Mouse (Mus musculus) hindbrain, postnatal 0 days (tissue): ENCODE results near the gene Catsper2. TPM values are rescaled to one million over a fixed set of nuclear protein-coding genes. Genes with fewer than 3 reads are reported as not detected.

Source experiments
- ATAC-seq: fragments of 200-750 bp; cut with Nextera tagmentation; 2 replicates; pipeline ENCODE4 v1.8.0; 2017; ENCODE audit warnings: mild to moderate bottlenecking, moderate TSS enrichment, moderate library complexity
- DNase-seq: peaks from one replicate; pipeline ENCODE4 v3.0.0-alpha.2; 2015; ENCODE audit warnings: low spot score
- H3K27ac ChIP-seq: fragments of 300-500 bp; sonication (generic); 2 replicates; pipeline ENCODE4 v1.5.1; 2014; ENCODE audit warnings: mild to moderate bottlenecking
- H3K27me3 ChIP-seq: fragments of 300-500 bp; sonication (generic); 2 replicates; pipeline ENCODE4 v1.6.1; 2014; ENCODE audit warnings: low read length, mixed read lengths; ENCODE audit not compliant: insufficient read depth
- H3K36me3 ChIP-seq: fragments of 300-500 bp; sonication (generic); 2 replicates; pipeline ENCODE4 v1.6.1; 2014; ENCODE audit warnings: low read length, mixed read lengths; ENCODE audit not compliant: insufficient read depth
- H3K4me1 ChIP-seq: fragments of 300-500 bp; sonication (generic); 2 replicates; pipeline ENCODE4 v1.6.1; 2014; ENCODE audit warnings: antibody characterized with exemption, low read length, mixed read lengths; ENCODE audit not compliant: insufficient read depth
- H3K4me2 ChIP-seq: fragments of 300-500 bp; sonication (generic); 2 replicates; pipeline ENCODE4 v1.6.1; 2014; ENCODE audit warnings: low read depth, mild to moderate bottlenecking, low read length, moderate library complexity, mixed read lengths
- H3K4me3 ChIP-seq: fragments of 300-500 bp; sonication (generic); 2 replicates; pipeline ENCODE4 v1.5.1; 2014; ENCODE audit warnings: low read length
- H3K9ac ChIP-seq: fragments of 300-500 bp; sonication (generic); replicated peaks from 2 replicates; pipeline ENCODE4 v1.6.1; 2014; ENCODE audit warnings: mild to moderate bottlenecking, low read length, moderate library complexity, mixed read lengths
- H3K9me3 ChIP-seq: fragments of 300-500 bp; sonication (generic); 2 replicates; pipeline ENCODE4 v1.6.1; 2016; ENCODE audit warnings: low read length, mixed read lengths
- CTCF ChIP-seq: IDR thresholded peaks from 2 replicates; pipeline ENCODE4 v1.5.1; 2016; ENCODE audit warnings: antibody characterized with exemption, control low read depth, low read depth
- WGBS: fragments of 180-500 bp; shearing (Covaris S2); extraction: QIAGEN DNeasy Blood & Tissue Kit; methylation state at CpG from one replicate; pipeline ENCODE4 v1.1.7; 2014; 5-methylcytosine and 5-hydroxymethylcytosine counted together
- polyA plus RNA-seq: library from polyadenylated mRNA; unstranded; fragments of >200 nt; fragmentation: Nextera tagmentation; extraction: Ambion mirVana; gene quantifications from 2 replicates; pipeline ENCODE4 v1.2.1, GENCODE M21; 2015
- total RNA-seq: library from RNA; depleted of rRNA; stranded (reverse); fragments of >200 nt; gene quantifications from 2 replicates; pipeline ENCODE4 v1.2.3, GENCODE M21; 2014; rRNA removed

Gene Catsper2
- total RNA-seq (2.1 and 3.3 TPM in 2 replicates), polyA plus RNA-seq (4.3 and 4.9 TPM in 2 replicates)

DNA sequence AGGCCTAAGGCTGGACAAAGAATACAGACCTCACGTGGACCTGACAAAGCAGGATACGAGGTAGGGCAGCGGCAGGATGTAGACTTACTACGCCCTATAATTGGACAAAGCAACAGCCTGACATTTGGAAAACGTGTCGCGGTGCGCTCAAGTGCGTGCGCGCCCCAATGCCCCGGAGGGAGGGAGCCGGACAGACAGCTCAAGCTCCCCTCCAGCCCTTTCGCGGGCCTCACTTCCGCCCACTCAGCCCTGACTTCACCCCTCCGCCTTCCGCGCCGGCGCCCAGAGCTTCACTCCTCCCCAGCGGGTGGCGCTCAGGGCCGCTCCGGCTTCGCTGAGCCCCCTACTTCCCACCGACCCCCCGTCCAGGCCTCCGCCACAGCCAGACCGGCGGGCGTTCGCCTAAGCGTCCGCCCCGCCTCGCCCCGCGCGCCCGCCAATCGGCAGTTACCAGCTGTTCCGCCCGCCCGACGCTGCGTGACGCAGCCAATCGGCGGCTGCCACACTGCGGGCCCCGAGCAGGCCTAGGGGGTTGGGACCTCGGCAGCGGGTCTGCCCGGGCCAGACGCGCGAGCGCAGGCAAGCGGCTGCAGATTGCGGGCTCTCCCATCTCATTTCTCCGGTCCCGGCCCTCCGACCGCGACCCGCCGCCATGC is at the start of gene Catsper2, which contains the start of gene Pdia3:
Gene Catsper2, minus strand, starts transcription at position 406 of the 656 bp plus-strand sequence.
Gene Pdia3, plus strand, starts transcription at position 389 of the 656 bp plus-strand sequence.
- DNase-seq (peak; percentile 98), ATAC-seq (peak; percentile 99)
- H3K9me3 ChIP-seq = no peaks in the 10 kb centered on the region
- peak within 1 kb of the TSS; percentile 59 for H3K4me2 ChIP-seq
- H3K27ac ChIP-seq = peak within 1 kb of the TSS; percentile 92
- H3K4me1 ChIP-seq = peaks cover 11% of the 10 kb centered on the region; the same call in 1 of the 2 replicates
- H3K36me3 ChIP-seq = peaks cover 7% of the 10 kb centered on the region; the same call in 1 of the 2 replicates
- peak; percentile 35 for TF ChIP-seq CTCF
- no peaks in the 10 kb centered on the region for H3K27me3 ChIP-seq
- peak within 1 kb of the TSS; percentile 72 for H3K4me3 ChIP-seq
- WGBS = under 1% methylated on average over 67 of the region's 68 CpGs
- H3K9ac ChIP-seq = peak within 1 kb of the TSS; percentile 91

DNA sequence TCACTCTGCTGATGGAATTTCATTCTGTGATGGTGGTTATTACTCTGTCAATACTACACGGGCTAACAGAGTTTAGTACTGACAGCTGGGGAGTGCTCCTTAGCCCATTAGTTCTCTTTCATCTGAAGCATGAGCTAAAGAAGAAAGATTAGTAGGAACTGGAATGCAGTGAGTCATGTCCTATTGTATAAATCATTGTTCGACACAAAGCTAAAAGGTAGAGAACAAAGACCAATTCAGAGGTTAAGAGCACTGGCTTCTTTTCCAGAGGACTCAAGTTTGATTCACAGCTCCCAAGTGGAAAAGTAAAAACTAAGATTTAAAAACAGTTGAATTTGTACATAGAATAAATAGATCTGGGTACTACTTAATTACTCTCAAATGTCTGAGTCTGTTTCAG is 46.5 kb upstream of the Catsper2 start:
- ATAC-seq (no peak), DNase-seq (no peak)
- H3K9ac ChIP-seq = no peak overlapping the region
- H3K9me3 ChIP-seq = no peaks in the 10 kb centered on the region
- WGBS = 65% methylated on average over 2 of the region's 2 CpGs
- no peak overlapping the region for H3K4me3 ChIP-seq
- no peaks in the 10 kb centered on the region for H3K27me3 ChIP-seq
- no peak overlapping the region for H3K4me2 ChIP-seq
- no peak for TF ChIP-seq CTCF
- peaks cover 5% of the 10 kb centered on the region; the same call in 1 of the 2 replicates for H3K4me1 ChIP-seq
- H3K36me3 ChIP-seq = no peaks in the 10 kb centered on the region
- H3K27ac ChIP-seq = no peak overlapping the region

DNA sequence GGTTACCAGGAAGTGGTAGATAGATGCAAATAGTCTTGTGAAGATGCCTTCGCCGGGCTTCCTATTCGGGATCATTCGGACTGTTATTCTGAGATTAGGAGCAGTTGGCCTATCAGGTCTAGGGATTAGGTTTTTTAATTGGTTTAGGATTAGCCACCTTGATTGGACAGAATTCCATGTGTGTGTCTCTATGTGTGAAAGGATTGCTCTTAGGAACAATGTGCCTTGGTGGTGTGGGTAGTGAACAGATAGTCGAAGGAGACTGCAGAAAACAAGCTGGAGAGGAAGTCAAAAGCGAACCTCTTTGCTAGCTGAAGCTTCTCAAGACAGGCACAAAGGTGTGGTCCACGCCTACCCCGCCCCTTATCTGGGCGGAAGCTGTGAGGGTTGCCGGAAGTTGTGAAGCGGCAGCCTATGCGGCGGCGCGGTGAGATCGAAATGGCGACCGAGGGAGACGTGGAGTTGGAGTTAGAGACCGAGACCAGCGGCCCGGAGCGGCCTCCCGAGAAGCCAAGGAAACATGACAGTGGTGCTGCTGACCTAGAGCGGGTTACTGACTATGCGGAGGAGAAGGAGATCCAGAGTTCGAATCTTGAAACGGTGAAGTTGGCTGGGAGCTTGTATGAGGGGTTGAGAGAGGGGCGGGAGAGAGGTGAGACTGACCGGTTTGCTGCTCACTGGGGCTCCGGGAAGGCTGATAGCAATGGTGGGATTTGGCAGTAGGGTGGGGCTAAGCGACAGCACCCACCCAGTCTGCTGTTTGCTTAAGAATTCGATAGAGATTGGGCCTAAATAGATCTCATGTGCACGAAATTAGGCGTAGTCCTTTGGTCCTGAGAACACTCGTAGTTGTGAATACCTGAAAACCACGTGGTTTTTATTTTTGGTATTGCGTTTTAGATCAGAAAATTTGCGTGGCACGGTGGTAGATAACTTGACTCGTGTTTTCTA is 43.4 kb upstream of the Catsper2 start, which contains the start of gene Serinc4:
Gene Serinc4, minus strand, starts transcription at position 90 of the 951 bp plus-strand sequence.
- 5% methylated on average over 41 of the region's 41 CpGs for WGBS
- Histone ChIP-seq H3K27ac (peak within 1 kb of the TSS; percentile 73), H3K9ac (peak within 1 kb of the TSS; percentile 70), H3K4me2 (peak within 1 kb of the TSS; percentile 77), H3K27me3 (no peaks in the 10 kb centered on the region), H3K4me1 (peaks cover 5% of the 10 kb centered on the region; the same call in 1 of the 2 replicates), H3K9me3 (no peaks in the 10 kb centered on the region), H3K36me3 (peaks cover 10% of the 10 kb centered on the region; the same call in 1 of the 2 replicates), H3K4me3 (peak within 1 kb of the TSS; percentile 80)
- DNase-seq (peak; percentile 91), ATAC-seq (peak; percentile 94)
- TF ChIP-seq CTCF = no peak

DNA sequence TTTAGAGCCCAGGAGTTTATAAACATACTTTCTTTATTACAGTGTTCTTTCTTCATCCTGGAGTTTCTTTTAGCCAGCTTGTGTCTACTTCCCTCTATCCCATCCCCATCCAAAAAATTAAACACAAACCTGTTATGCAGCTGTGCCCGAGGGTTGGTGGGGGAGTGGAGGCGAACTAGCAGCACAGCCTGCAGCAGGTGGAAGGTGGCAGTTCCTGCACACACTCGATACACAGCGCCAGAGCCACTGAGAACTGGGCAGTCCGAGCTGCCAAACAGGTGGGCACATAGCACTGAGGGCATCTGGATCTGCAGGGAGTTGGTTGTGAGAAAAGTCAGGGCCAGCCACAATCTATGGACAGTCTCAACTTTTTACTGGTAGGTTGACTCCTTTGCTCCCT is 41.9 kb upstream of the Catsper2 start:
- Histone ChIP-seq H3K27me3 (no peaks in the 10 kb centered on the region), H3K27ac (no peak overlapping the region), H3K4me1 (peaks cover 5% of the 10 kb centered on the region; the same call in 1 of the 2 replicates), H3K4me2 (no peak overlapping the region), H3K36me3 (peaks cover 13% of the 10 kb centered on the region; the same call in 1 of the 2 replicates), H3K9me3 (no peaks in the 10 kb centered on the region), H3K4me3 (no peak overlapping the region), H3K9ac (no peak overlapping the region)
- WGBS = 78% methylated on average over 5 of the region's 5 CpGs
- DNase-seq (no peak), ATAC-seq (no peak)
- TF ChIP-seq CTCF = no peak

DNA sequence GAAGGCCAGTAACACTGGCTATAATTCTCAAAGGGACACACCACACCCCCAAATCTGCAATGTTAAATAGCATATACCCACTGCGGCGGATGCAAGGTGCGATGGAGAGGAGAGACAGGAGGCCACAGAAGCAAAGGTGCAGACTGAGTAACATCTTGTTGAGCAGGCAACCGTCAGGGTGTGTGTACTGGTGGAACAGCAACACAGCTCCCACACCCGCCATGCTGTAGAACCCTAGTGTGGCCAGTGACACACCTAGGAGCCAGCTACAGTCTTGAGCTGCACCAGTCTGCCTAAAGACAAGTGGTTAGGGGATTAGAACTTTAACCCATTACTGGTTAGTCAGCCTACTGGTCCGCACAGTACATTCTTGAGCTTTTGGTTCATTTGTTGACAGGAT is 40.3 kb upstream of the Catsper2 start:
- WGBS = 91% methylated on average over 6 of the region's 6 CpGs
- H3K27me3 ChIP-seq = no peaks in the 10 kb centered on the region
- no peak overlapping the region for H3K4me2 ChIP-seq
- peaks cover 5% of the 10 kb centered on the region; the same call in 1 of the 2 replicates for H3K4me1 ChIP-seq
- H3K36me3 ChIP-seq = peaks cover 13% of the 10 kb centered on the region; the same call in 1 of the 2 replicates
- H3K27ac ChIP-seq = no peak overlapping the region
- no peak for DNase-seq
- no peak overlapping the region for H3K4me3 ChIP-seq
- no peak for ATAC-seq
- no peak overlapping the region for H3K9ac ChIP-seq
- no peak for TF ChIP-seq CTCF
- H3K9me3 ChIP-seq = no peaks in the 10 kb centered on the region

DNA sequence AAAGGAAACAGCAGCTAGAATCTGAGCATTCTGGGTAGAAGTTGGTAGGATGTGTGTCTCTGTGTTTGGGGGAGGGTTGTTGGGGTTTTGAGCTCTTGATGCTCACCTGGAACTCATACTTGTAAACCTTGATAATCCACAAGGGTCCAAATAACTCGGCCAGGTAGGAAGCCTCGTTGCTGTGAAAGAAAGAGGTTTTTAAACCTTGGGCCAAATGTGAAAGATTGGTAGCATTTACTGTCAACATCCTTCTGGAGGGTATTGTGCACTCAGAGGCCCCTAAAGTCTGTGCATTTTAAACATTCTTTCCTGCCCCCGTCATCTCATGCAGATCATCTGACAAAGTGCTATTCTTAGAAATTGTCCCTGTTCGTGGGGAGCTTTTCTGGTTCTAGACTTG is 39.4 kb upstream of the Catsper2 start, which contains the start of gene Hypk:
Gene Hypk, plus strand, starts transcription at position 301 of the 400 bp plus-strand sequence.
- Histone ChIP-seq H3K4me3 (no peak within 1 kb of the TSS), H3K27ac (no peak within 1 kb of the TSS), H3K4me2 (no peak within 1 kb of the TSS), H3K36me3 (peaks cover 13% of the 10 kb centered on the region; the same call in 1 of the 2 replicates), H3K9ac (no peak within 1 kb of the TSS), H3K9me3 (no peaks in the 10 kb centered on the region), H3K27me3 (no peaks in the 10 kb centered on the region), H3K4me1 (peaks cover 9% of the 10 kb centered on the region; the same call in 1 of the 2 replicates)
- 79% methylated on average over 4 of the region's 4 CpGs for WGBS
- no peak for TF ChIP-seq CTCF
- DNase-seq (no peak), ATAC-seq (no peak)
